24 mouse cellular contexts compared by ENCODE assay signal in genomic region chr2:173154513-173154912, GRCm38 (mm10). TPM values are rescaled to one million over a fixed set of nuclear protein-coding genes. Genes with fewer than 3 reads are reported as not detected.
"Had no signal": no experiment of that assay in that cellular context is flagged by ENCODE, and none has a peak within 500 bp of the region (broad histone marks: within the 10 kb centered on the region; RNA-seq: fewer than 3 reads in every experiment).

No protein-coding gene starts in this region.

- H3K27me3 ChIP-seq: limb, embryonic 15.5 days; lung, embryonic 15.5 days; midbrain, embryonic 13.5 days; neural tube, embryonic 13.5 days had no signal

- H3K4me1 ChIP-seq: megakaryocyte, embryonic 14.5 days; midbrain, embryonic 13.5 days had no signal

- H3K4me3 ChIP-seq: layer of hippocampus, adult 2 months; limb, embryonic 12.5 days; limb, embryonic 15.5 days; lung, embryonic 15.5 days; megakaryocyte, embryonic 14.5 days; midbrain, embryonic 10.5 days; midbrain, embryonic 13.5 days; myocyte; neural tube, embryonic 13.5 days had no signal

- DNase-seq: kidney, adult 11 months; layer of hippocampus, adult 9-11 months; lung, adult 18-20 months; lung, postnatal 10 days; lung, postnatal 36 days; retina, postnatal 1 day; right cerebral cortex, postnatal 25 days; thymus, adult 18-20 months; thymus, postnatal 36 days had no signal

- H3K27ac ChIP-seq: layer of hippocampus, adult 2 months; limb, embryonic 12.5 days; limb, embryonic 15.5 days; liver, embryonic 14.5 days; lung, embryonic 15.5 days; midbrain, embryonic 10.5 days; midbrain, embryonic 13.5 days; neural tube, embryonic 13.5 days had no signal

- H3K36me3 ChIP-seq: limb, embryonic 12.5 days; limb, embryonic 15.5 days; lung, embryonic 15.5 days; midbrain, embryonic 10.5 days; midbrain, embryonic 13.5 days; neural tube, embryonic 13.5 days had no signal

RNA-seq across cellular contexts. Expression of gene Pck1, which starts 1.7 kb away (rescaled TPM):
- polyA plus RNA-seq: hindbrain, embryonic 16.5 days; midbrain, embryonic 10.5 days; midbrain, embryonic 13.5 days; midbrain, embryonic 16.5 days; myocyte; neural tube, embryonic 13.5 days had no signal

RNA-seq across cellular contexts. Expression of gene Ctcfl, which starts 35.2 kb away (rescaled TPM):
- polyA plus RNA-seq: large intestine, adult 2 months; myocyte; spleen, adult 2 months; urinary bladder, adult 2 months had no signal
